Mouse (Mus musculus) erythroblast, adult 5-6 weeks (primary cell): ENCODE data around the gene Sec31b. TPM values are rescaled to one million over a fixed set of nuclear protein-coding genes. Genes with fewer than 3 reads are reported as not detected.

Source experiments
- ATAC-seq: replicated peaks from 2 replicates; pipeline ENCODE4 v1.8.0; 2016; ENCODE audit warnings: moderate number of reproducible peaks, mild to moderate bottlenecking, moderate TSS enrichment, inconsistent platforms; ENCODE audit not compliant: poor library complexity, low FRiP score, severe bottlenecking
- total RNA-seq, 2 experiments: library from RNA; stranded (forward) in 1 of 2; stranded (reverse) in 1 of 2; fragments of 150-400 nt in 1 of 2; fragments of 200-764, 138-1000 nt in 1 of 2; gene quantifications; 2 replicates each; pipeline versions ENCODE4 v1.2.3 to v1.2.4; 2015 to 2017; ENCODE audit warnings: low replicate concordance in 2 of 2

Sec31b gene
- total RNA-seq, 2 experiments from 2014 or later: 0.26 TPM; not detected in 1

- ATAC-seq: no peak
Measured at GRCm38 (mm10) chr19:44496941-44497340, 48.7 kb downstream of the Sec31b start.

- no peak for ATAC-seq
Measured at GRCm38 (mm10) chr19:44496511-44496910, 49.2 kb downstream of the Sec31b start.

GRCm38 (mm10) chr19:44493128-44493527 lies 52.5 kb downstream of the Sec31b start, which contains the start of gene Wnt8b:
Wnt8b (plus strand) TSS chr19:44493472.
- ATAC-seq: no peak

GRCm38 (mm10) chr19:44487266-44487665 lies 58.4 kb downstream of the Sec31b start:
- peak; percentile 91 for ATAC-seq

GRCm38 (mm10) chr19:44476541-44476940 lies 69.1 kb downstream of the Sec31b start:
- no peak for ATAC-seq

GRCm38 (mm10) chr19:44475268-44475667 lies 70.4 kb downstream of the Sec31b start:
- ATAC-seq: no peak

- ATAC-seq: peak; percentile 89
Measured at GRCm38 (mm10) chr19:44474158-44474557, 71.5 kb downstream of the Sec31b start.

Other genes with a start within 250 kb of the Sec31b start
- gene Scd4, start 212.8 kb downstream of the Sec31b start, total RNA-seq (2015; ENCODE audit: low replicate concordance): 0.38 TPM in 1 of 2 replicates, not detected in the other
- not detected in 2 replicates for gene Scd4, start 212.8 kb downstream of the Sec31b start, total RNA-seq (2017; ENCODE audit: low replicate concordance)
- 10.0 and 11.3 TPM in 2 replicates for gene Scd1, start 138.0 kb downstream of the Sec31b start, total RNA-seq (2015; ENCODE audit: low replicate concordance)
- gene Scd1, start 138.0 kb downstream of the Sec31b start, total RNA-seq (2017; ENCODE audit: low replicate concordance): 9.5 and 11.2 TPM in 2 replicates
- gene Wnt8b, start 52.4 kb downstream of the Sec31b start, total RNA-seq (2015; ENCODE audit: low replicate concordance): not detected in 2 replicates
- gene Wnt8b, start 52.4 kb downstream of the Sec31b start, total RNA-seq (2017; ENCODE audit: low replicate concordance): not detected in 2 replicates
- gene Gm20538, start 7.0 kb upstream of the Sec31b start, total RNA-seq (2015; ENCODE audit: low replicate concordance): not detected in 2 replicates
- not detected in 2 replicates for gene Gm20538, start 7.0 kb upstream of the Sec31b start, total RNA-seq (2017; ENCODE audit: low replicate concordance)
- gene Ndufb8, start 9.6 kb upstream of the Sec31b start, total RNA-seq (2015; ENCODE audit: low replicate concordance): 83.0 and 127 TPM in 2 replicates
- gene Ndufb8, start 9.6 kb upstream of the Sec31b start, total RNA-seq (2017; ENCODE audit: low replicate concordance): 60.4 and 63.0 TPM in 2 replicates
- gene Hif1an, start 17.0 kb upstream of the Sec31b start, total RNA-seq (2015; ENCODE audit: low replicate concordance): 2.1 TPM in 2 replicates
- 3.5 and 4.1 TPM in 2 replicates for gene Hif1an, start 17.0 kb upstream of the Sec31b start, total RNA-seq (2017; ENCODE audit: low replicate concordance)
- gene Pax2, start 210.2 kb upstream of the Sec31b start, total RNA-seq (2015; ENCODE audit: low replicate concordance): not detected in 2 replicates
- not detected in 2 replicates for gene Pax2, start 210.2 kb upstream of the Sec31b start, total RNA-seq (2017; ENCODE audit: low replicate concordance)